In the genomic region with DNA sequence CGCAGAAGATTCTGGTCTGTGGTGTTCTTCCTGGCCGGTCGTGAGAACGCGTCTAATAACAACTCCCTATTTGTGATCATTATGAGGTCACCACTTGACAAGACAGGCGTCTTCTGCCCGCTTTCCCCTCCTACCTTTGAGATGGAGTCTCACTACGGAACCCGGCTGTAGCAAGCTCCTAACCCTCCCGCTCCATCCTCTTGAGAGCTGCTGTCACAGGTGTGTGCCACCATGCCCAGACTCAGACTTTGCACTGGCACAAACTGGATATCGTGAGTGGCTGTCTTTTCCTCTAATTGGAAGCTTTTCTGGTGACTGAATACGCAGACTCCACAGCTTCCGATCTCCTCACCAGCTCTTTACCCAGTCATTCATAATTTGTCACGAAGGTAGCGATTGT, we compare ENCODE assay signal across 24 mouse cellular contexts.
"Had no signal": no experiment of that assay in that cellular context is flagged by ENCODE, and none has a peak within 500 bp of the region (broad histone marks: within the 10 kb centered on the region; RNA-seq: fewer than 3 reads in every experiment).

No protein-coding gene starts in this region.

- H3K27ac ChIP-seq: hindbrain, embryonic 13.5 days; hindbrain, embryonic 15.5 days; hindbrain, postnatal 0 days; kidney, embryonic 15.5 days; kidney, postnatal 0 days; limb, embryonic 12.5 days; liver, embryonic 13.5 days had no signal

- H3K4me3 ChIP-seq: hindbrain, embryonic 13.5 days; hindbrain, embryonic 15.5 days; kidney, embryonic 15.5 days; limb, embryonic 12.5 days; liver, embryonic 13.5 days had no signal

- H3K9ac ChIP-seq: hindbrain, embryonic 13.5 days; hindbrain, embryonic 15.5 days; kidney, embryonic 15.5 days; limb, embryonic 12.5 days; liver, embryonic 13.5 days had no signal

- H3K4me1 ChIP-seq: hindbrain, embryonic 13.5 days; hindbrain, embryonic 15.5 days; kidney, embryonic 15.5 days; limb, embryonic 12.5 days; liver, embryonic 13.5 days had no signal

- H3K27me3 ChIP-seq: hindbrain, embryonic 13.5 days; hindbrain, embryonic 15.5 days; kidney, embryonic 15.5 days; limb, embryonic 12.5 days; liver, embryonic 13.5 days had no signal

- H3K36me3 ChIP-seq: hindbrain, embryonic 13.5 days; hindbrain, embryonic 15.5 days; kidney, embryonic 15.5 days; limb, embryonic 12.5 days; liver, embryonic 13.5 days had no signal

- H3K9me3 ChIP-seq: hindbrain, embryonic 15.5 days; kidney, embryonic 15.5 days had no signal

- H3K4me2 ChIP-seq: heart, embryonic 11.5 days; hindbrain, embryonic 13.5 days; hindbrain, embryonic 15.5 days; kidney, embryonic 15.5 days; limb, embryonic 12.5 days; liver, embryonic 11.5 days; liver, embryonic 13.5 days had no signal

- ATAC-seq: hindbrain, postnatal 0 days; intestine, embryonic 16.5 days had no signal

- DNase-seq: gastrocnemius, postnatal 14 days; gastrocnemius, postnatal 36 days; heart, adult 18-20 months; heart, postnatal 10 days; heart, postnatal 36 days; kidney, adult 11 months; kidney, adult 2 months; kidney, adult 9 months; kidney, postnatal 14 days; kidney, postnatal 36 days; layer of hippocampus, adult 9-11 months; layer of hippocampus, postnatal 36 days; left cerebral cortex, postnatal 4 days; liver; liver, embryonic 13.5 days had no signal
